Mouse (Mus musculus): Measurements from ENCODE around the gene Cep131. TPM values are rescaled to one million over a fixed set of nuclear protein-coding genes. Genes with fewer than 3 reads are reported as not detected.
A peak's percentile ranks its signal among the peaks of the same experiment; 100 is the strongest.

The Cep131 gene
- polyA plus RNA-seq (2012; ENCODE audit: insufficient read depth, insufficient read length, missing spikeins) = 13.5 and 13.8 TPM in 2 replicates

DNA sequence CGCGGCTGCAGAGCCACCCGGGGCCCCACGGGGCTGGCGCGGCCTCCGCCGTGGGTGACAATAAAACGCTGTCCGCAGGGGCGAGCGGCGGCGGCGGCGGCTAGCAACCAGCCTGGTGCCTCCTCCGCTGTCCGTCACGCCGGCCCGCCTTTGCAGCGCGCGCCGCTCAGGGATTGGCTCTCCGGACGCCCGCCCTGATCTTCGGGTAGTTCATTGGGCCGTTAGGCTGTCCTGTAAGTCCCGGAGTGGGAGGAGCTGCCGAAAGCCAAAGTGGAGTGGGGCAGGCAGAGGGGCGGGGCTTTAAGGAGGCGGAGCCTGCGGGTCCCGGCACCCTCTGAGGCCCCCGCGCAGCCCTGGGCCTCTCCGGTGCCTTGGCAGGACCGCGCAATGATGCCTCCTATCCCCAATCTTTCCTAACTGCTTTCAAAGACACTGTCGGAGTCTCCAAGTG, at the start of gene Cep131:
Gene Cep131 (minus strand): TSS at position 126 of the 451 bp plus-strand sequence.
- peak within 1 kb of the TSS; percentile 90 for H3K4me3 ChIP-seq (ENCODE audit: insufficient read depth, low read length)
- H3K27ac ChIP-seq (ENCODE audit: insufficient read depth, low read depth, low read length) = no peak within 1 kb of the TSS
- TF ChIP-seq CTCF (IDR thresholded peaks at IDR 0.05; ENCODE audit: low read depth, low read length) (no peak), POLR2A (IDR thresholded peaks at IDR 0.05; ENCODE audit: borderline replicate concordance, low read depth, low read length) (no peak)
- H3K4me1 ChIP-seq (ENCODE audit: control insufficient read depth, insufficient read depth, low read length) = peaks cover 14% of the 10 kb centered on the region

DNA sequence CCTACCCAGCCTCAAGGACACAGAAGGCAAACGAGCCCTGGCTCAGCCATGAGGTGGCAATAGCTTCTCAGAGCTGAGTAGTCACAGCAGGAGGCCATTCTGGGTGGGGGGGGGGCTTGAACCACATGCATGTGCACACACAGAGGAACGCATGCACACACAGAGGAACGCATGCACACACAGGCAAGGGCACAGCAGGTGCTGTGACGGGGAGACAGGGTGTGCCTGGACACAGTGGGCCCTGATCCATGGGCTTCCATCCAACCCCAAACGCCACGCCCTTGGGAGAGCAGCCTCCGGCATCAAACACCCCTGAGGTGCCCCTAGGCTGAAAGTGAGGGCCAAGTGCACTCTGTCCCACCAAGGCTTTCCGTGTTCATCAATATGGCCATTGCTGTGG, 49.6 kb upstream of the Cep131 start:
- H3K27ac ChIP-seq (ENCODE audit: insufficient read depth, low read depth, low read length) = no peak overlapping the region
- TF ChIP-seq CTCF (IDR thresholded peaks at IDR 0.05; ENCODE audit: low read depth, low read length) (no peak), POLR2A (IDR thresholded peaks at IDR 0.05; ENCODE audit: borderline replicate concordance, low read depth, low read length) (no peak)
- H3K4me1 ChIP-seq (ENCODE audit: control insufficient read depth, insufficient read depth, low read length) = peaks cover 34% of the 10 kb centered on the region
- H3K4me3 ChIP-seq (ENCODE audit: insufficient read depth, low read length) = no peak overlapping the region

DNA sequence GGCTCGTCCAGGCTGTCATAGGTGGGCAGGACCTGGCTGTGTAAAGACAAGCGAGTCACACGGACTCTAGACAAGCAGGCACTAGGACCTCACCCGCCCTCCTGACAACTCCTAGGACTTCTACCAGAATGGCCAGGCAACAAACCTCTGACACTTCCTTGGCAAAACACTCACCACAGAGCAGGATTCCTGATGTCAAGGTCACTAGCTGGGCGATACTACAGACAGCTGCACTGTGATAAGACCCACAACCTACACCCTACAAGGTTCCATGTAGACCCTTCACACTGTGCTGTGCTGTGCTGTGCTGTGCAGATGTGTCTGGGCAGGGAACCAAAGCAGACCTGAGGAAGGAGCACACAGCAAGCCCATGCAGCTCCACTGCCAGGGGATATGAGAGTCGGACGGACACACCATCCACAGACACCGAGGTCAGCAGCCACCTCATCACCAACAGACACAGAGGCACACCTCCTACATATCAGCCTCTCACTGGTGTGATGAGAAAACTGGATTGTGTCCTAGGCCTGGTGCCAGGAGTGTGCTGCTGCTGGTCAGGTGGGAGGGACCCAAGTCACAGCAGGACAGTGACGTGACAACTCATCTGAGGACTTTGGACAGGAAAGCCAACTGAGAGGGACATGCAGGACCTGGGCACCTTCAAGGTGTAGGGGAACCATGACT, 48.4 kb upstream of the Cep131 start:
- Histone ChIP-seq H3K4me3 (ENCODE audit: insufficient read depth, low read length) (no peak overlapping the region), H3K27ac (ENCODE audit: insufficient read depth, low read depth, low read length) (no peak overlapping the region), H3K4me1 (ENCODE audit: control insufficient read depth, insufficient read depth, low read length) (peaks cover 26% of the 10 kb centered on the region)
- no peak for TF ChIP-seq POLR2A (IDR thresholded peaks at IDR 0.05; ENCODE audit: borderline replicate concordance, low read depth, low read length)
- TF ChIP-seq CTCF (IDR thresholded peaks at IDR 0.05; ENCODE audit: low read depth, low read length) = no peak

DNA sequence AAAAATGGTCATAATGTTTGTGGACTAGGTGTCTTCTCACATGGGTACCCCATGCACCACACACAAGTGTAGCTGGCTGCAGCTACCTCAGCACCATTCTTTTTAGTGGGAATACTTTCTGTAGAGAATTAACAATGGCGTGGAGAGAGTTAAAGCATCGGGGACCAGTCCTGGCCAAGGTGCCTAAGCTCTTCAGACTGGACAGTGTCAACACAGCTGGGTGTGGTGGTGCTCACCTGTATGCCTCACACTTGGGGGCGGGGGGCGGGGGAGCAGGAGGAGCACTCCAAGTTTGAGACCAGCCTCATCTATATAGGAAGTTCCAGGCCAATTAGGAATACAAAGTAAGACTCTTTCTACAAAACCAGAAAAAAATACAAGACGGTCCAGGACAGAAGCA, 47.5 kb upstream of the Cep131 start:
- Histone ChIP-seq H3K4me1 (ENCODE audit: control insufficient read depth, insufficient read depth, low read length) (peaks cover 18% of the 10 kb centered on the region), H3K27ac (ENCODE audit: insufficient read depth, low read depth, low read length) (no peak overlapping the region), H3K4me3 (ENCODE audit: insufficient read depth, low read length) (no peak overlapping the region)
- TF ChIP-seq POLR2A (IDR thresholded peaks at IDR 0.05; ENCODE audit: borderline replicate concordance, low read depth, low read length) = no peak
- no peak for TF ChIP-seq CTCF (IDR thresholded peaks at IDR 0.05; ENCODE audit: low read depth, low read length)

DNA sequence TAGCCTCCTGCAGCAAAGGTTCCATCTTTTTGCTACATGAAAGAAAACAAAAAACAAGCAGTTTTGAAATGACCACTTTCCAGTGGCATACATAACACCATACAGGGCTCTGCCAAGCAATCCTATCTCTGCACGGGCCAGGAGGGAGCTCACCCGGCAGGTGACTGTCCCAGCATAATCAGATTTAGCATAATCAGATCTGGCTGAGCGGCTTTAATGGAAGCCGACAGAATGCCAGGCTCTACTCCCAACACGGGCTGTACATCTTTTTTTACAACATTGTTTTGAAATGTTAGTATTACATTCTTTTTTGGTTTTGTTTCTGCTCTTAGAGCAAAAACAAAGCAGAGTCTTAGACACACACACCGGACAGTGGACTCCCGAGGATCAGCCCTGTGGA, 42.7 kb upstream of the Cep131 start:
- Histone ChIP-seq H3K4me1 (ENCODE audit: control insufficient read depth, insufficient read depth, low read length) (peaks cover 17% of the 10 kb centered on the region), H3K4me3 (ENCODE audit: insufficient read depth, low read length) (no peak overlapping the region), H3K27ac (ENCODE audit: insufficient read depth, low read depth, low read length) (no peak overlapping the region)
- no peak for TF ChIP-seq POLR2A (IDR thresholded peaks at IDR 0.05; ENCODE audit: borderline replicate concordance, low read depth, low read length)
- no peak for TF ChIP-seq CTCF (IDR thresholded peaks at IDR 0.05; ENCODE audit: low read depth, low read length)

DNA sequence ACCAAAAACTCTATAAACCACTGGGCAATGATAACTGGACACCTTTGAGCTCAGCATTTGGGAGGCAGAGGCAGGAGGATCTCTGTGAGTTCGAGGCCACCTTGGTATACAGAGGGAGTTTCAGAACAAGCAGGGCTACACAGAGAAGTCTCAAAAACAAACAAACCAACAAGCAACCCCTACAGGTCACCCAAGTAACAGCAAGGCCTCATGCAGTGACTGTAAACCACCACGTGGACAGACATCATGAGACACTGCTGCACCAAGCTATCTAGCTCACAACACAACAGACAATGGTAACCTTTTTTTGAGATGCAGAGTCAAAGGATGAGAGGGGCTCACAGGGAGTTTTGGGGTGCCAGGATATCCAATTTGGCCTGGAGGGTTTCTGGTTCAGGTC, 40.2 kb upstream of the Cep131 start:
- H3K4me3 ChIP-seq (ENCODE audit: insufficient read depth, low read length) = no peak overlapping the region
- H3K4me1 ChIP-seq (ENCODE audit: control insufficient read depth, insufficient read depth, low read length) = 0 out of 2 replicates have a peak, but pooled peaks cover 4% of the 10 kb centered on the region
- no peak for TF ChIP-seq POLR2A (IDR thresholded peaks at IDR 0.05; ENCODE audit: borderline replicate concordance, low read depth, low read length)
- no peak for TF ChIP-seq CTCF (IDR thresholded peaks at IDR 0.05; ENCODE audit: low read depth, low read length)
- H3K27ac ChIP-seq (ENCODE audit: insufficient read depth, low read depth, low read length) = no peak overlapping the region

DNA sequence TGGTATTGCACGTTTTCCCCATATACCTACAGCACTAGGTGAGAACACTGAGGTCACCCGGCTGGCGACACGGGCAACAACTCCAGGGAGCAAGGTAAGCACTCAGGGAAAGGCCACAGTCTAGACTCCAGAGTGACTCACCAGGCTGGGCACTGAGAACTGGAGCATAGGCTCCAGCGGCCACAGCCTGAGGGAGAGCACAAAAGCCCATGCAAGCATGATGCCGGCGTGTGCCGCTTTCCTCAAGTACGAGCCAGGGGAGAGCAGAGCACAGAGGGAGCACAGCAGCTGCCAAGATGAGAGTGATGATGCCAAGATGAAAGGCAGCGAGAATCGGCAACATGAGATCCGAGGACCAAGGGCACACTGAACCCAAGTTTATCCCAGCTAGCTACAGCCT, 35.5 kb upstream of the Cep131 start:
- Histone ChIP-seq H3K4me1 (ENCODE audit: control insufficient read depth, insufficient read depth, low read length) (no peaks in the 10 kb centered on the region), H3K27ac (ENCODE audit: insufficient read depth, low read depth, low read length) (no peak overlapping the region), H3K4me3 (ENCODE audit: insufficient read depth, low read length) (no peak overlapping the region)
- TF ChIP-seq CTCF (IDR thresholded peaks at IDR 0.05; ENCODE audit: low read depth, low read length) (no peak), POLR2A (IDR thresholded peaks at IDR 0.05; ENCODE audit: borderline replicate concordance, low read depth, low read length) (no peak)

DNA sequence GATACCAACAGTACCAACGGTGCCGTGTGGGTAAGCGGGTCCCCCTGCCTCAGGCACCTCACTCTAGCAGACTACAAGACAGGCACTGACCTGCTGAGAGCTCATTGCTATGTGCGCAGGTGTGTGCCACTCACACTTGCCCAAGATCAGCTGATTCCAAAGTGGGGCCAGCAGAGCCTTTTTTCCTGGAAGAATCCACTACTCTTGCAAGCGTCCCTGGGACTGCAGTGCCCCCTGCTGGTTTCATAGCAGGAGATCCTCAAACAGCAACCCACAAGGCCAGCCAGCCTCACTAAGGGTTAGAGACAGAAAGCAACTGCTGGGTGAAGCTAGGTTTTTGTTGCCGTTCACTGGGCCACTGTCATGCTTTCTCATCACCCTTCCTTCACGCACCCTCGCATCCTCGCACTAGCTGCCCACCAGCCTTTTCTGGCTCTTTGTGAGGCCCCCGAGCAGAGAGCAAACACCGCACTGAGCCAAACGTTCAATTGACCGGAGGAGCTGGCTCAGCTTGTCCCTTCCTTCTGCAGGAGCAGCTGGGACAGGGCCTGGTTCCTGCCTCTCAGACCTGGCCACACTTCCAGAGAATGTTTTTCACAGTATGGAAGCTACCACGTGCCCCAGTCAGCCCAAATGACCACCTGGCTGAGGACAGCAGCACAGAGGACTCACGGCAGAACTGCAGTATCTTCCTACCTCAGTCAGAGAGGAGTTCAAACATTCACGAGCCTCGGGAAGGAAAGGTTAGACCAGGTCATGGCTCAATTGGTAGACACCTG, 34.2 kb upstream of the Cep131 start:
- Histone ChIP-seq H3K4me3 (ENCODE audit: insufficient read depth, low read length) (no peak overlapping the region), H3K27ac (ENCODE audit: insufficient read depth, low read depth, low read length) (no peak overlapping the region), H3K4me1 (ENCODE audit: control insufficient read depth, insufficient read depth, low read length) (no peaks in the 10 kb centered on the region)
- TF ChIP-seq CTCF (IDR thresholded peaks at IDR 0.05; ENCODE audit: low read depth, low read length) = peak; percentile 30; the same call in 1 of the 2 replicates
- TF ChIP-seq POLR2A (IDR thresholded peaks at IDR 0.05; ENCODE audit: borderline replicate concordance, low read depth, low read length) = no peak

DNA sequence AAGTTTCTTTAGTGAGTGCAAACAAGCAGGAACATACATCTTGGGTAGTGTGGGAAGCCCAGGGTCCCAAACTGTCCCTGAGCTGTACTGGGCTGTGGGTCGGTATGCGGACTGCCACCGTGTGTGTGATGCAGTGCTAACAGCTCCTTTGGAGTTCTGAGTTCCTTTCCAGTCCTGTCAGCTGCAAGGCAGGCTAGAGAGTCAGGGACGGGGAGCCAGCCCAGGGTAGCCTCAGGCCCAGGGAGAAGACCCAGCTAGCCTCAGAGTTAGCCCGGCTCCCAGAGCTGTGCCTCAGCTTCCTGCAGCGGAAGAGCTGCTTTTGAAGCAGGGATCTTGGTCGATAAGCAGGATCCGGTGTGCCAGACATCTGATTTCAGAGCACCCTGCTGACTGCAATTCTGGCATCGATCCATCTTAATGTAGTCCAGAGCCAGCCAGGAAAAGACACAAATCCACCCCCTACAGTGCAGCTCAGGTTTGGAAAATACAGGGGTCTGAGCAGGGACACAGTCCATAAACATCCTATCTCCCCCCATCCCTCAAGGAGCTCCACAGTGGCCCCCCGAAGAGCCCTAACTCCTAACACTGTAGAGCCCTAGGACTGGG, 33.4 kb upstream of the Cep131 start:
- H3K4me1 ChIP-seq (ENCODE audit: control insufficient read depth, insufficient read depth, low read length) = no peaks in the 10 kb centered on the region
- H3K27ac ChIP-seq (ENCODE audit: insufficient read depth, low read depth, low read length) = no peak overlapping the region
- TF ChIP-seq POLR2A (IDR thresholded peaks at IDR 0.05; ENCODE audit: borderline replicate concordance, low read depth, low read length) (no peak), CTCF (IDR thresholded peaks at IDR 0.05; ENCODE audit: low read depth, low read length) (no peak)
- H3K4me3 ChIP-seq (ENCODE audit: insufficient read depth, low read length) = no peak overlapping the region

All from bone marrow macrophage, adult 2 months (primary cell).